Mouse (Mus musculus): ENCODE data around the gene Gga2. TPM values are rescaled to one million over a fixed set of nuclear protein-coding genes. Genes with fewer than 3 reads are reported as not detected.

Gga2 gene
- 87.9 and 107 TPM in 2 replicates for polyA plus RNA-seq (2015; fragmentation: Nextera tagmentation; extraction: Ambion mirVana)

GRCm38 (mm10) chr7:122020667-122021354 lies at the start of gene Gga2:
Gene Gga2 (minus strand): TSS chr7:122021222.
- no peaks in the 10 kb centered on the region for H3K27me3 ChIP-seq (replicated peaks)
- H3K36me3 ChIP-seq, result no peaks in the 10 kb centered on the region
- peak within 1 kb of the TSS; percentile 85 for H3K27ac ChIP-seq
- ATAC-seq (ENCODE audit: insufficient read depth, low FRiP score, low read depth), result peak; percentile 75
- peak within 1 kb of the TSS; percentile 67 for H3K4me2 ChIP-seq
- H3K9me3 ChIP-seq, result no peaks in the 10 kb centered on the region
- peaks cover 31% of the 10 kb centered on the region for H3K4me1 ChIP-seq
- H3K9ac ChIP-seq, result peak within 1 kb of the TSS; percentile 69
- under 1% methylated on average over 50 of the region's 50 CpGs for WGBS
- H3K4me3 ChIP-seq (replicated peaks), result peak within 1 kb of the TSS; percentile 80

DNA sequence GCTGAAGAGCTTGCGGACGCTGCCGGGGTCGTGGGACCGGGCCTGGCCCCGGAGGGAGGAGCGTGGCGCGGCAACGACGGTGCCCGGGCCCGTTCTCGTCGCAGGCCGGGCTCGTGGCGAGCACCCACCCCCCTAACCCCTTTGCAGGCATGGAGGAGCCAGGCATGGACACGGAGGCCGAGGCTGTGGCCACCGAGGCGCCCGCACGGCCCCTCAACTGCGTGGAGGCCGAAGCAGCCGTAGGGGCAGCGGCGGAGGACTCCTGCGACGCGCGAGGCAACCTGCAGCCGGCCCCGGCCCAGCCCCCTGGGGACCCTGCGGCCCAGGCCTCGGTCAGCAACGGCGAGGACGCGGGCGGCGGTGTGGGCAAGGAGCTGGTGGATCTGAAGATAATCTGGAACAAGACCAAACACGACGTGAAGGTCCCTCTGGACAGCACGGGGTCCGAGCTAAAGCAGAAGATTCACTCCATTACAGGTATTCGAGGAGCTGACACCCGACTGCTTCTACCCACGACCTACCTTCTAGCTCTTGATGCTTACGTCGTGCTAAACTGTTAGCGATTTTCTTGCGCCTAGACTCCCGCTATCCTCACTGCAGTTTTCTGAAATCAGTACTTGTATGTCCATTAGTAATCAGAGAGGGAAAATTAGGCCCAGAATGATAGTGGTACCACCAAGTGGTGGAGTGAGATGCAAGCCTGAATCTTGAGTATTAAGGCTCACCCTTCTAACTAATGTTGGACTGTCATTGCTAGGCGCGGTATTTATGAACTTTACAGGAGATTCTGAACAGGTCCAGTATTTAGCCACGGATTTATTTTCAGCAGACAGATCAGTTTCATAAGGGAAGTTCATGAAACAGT lies 46.7 kb upstream of the Gga2 start:
- ATAC-seq (ENCODE audit: insufficient read depth, low FRiP score, low read depth), result peak; percentile 0; the same call in 1 of the 2 replicates
- H3K9me3 ChIP-seq, result no peaks in the 10 kb centered on the region
- WGBS, result under 1% methylated on average over 53 of the region's 58 CpGs
- H3K27me3 ChIP-seq (replicated peaks), result no peaks in the 10 kb centered on the region
- peak overlapping the region; percentile 74 for H3K9ac ChIP-seq
- peak overlapping the region; percentile 97 for H3K27ac ChIP-seq
- H3K36me3 ChIP-seq, result peaks cover 20% of the 10 kb centered on the region
- peak overlapping the region; percentile 72 for H3K4me3 ChIP-seq (replicated peaks)
- H3K4me2 ChIP-seq, result peak overlapping the region; percentile 61
- peaks cover 16% of the 10 kb centered on the region for H3K4me1 ChIP-seq

- H3K9ac ChIP-seq, result peak within 1 kb of the TSS; percentile 74
- H3K9me3 ChIP-seq, result no peaks in the 10 kb centered on the region
- H3K4me3 ChIP-seq (replicated peaks), result peak within 1 kb of the TSS; percentile 72
- peaks cover 16% of the 10 kb centered on the region for H3K36me3 ChIP-seq
- under 1% methylated on average over 57 of the region's 60 CpGs for WGBS
- H3K4me2 ChIP-seq, result peak within 1 kb of the TSS; percentile 61
- H3K4me1 ChIP-seq, result peaks cover 16% of the 10 kb centered on the region
- H3K27ac ChIP-seq, result peak within 1 kb of the TSS; percentile 97
- ATAC-seq (ENCODE audit: insufficient read depth, low FRiP score, low read depth), result peak; percentile 98
- H3K27me3 ChIP-seq (replicated peaks), result no peaks in the 10 kb centered on the region
Observed at GRCm38 (mm10) chr7:122066945-122067516, 46.0 kb upstream of the Gga2 start, which contains the start of the genes Ubfd1 and Ears2. Gene Ubfd1 (plus strand): TSS chr7:122067175. Gene Ears2 (minus strand): TSS chr7:122067263.

DNA sequence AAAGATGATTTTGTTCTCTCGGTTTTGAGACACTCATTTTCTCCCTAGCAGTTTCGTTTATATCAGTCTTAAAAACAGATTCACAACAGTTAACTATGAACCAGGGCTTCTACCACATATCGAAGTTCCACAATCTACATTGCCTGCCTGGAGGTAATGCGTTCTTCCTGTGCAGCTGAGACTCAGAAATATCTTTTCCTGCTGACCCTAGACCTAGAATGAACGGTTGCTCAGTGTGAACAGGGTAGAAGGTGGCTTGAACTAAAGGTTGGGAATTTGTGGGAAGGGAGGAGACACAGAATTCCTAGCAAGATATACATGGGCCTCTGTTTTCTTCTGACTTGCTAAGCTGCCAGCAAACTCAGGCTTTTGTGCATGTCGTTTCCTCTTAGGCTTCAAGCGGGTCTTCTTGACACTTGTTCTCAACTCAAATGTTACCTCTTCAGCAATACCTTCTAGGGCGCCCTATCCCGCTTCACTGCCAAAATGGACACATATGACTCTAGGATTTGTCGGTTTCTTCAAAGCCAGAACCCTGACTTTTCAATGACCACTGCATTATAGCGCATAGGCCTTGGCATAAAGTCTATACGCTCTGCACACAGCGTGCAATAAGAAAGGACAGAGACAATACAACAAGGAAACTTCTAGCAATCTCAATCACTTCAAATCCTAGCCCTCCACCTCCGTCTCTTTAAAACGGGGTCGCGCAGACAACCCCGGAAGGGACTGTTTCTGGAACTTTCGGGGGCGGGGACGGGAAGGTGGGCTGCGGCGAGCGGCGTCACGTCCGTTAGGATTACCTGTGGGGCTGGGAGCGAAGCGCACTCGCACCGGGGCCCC lies 45.3 kb upstream of the Gga2 start:
- H3K27me3 ChIP-seq (replicated peaks), result no peaks in the 10 kb centered on the region
- 12% methylated on average over 31 of the region's 31 CpGs for WGBS
- H3K4me1 ChIP-seq, result peaks cover 16% of the 10 kb centered on the region
- no peak; the same call in 1 of the 2 replicates for ATAC-seq (ENCODE audit: insufficient read depth, low FRiP score, low read depth)
- H3K4me2 ChIP-seq, result peak overlapping the region; percentile 61
- H3K36me3 ChIP-seq, result peaks cover 9% of the 10 kb centered on the region; the same call in 1 of the 2 replicates
- H3K9ac ChIP-seq, result peak overlapping the region; percentile 74; the same call in 1 of the 2 replicates
- peak overlapping the region; percentile 97 for H3K27ac ChIP-seq
- H3K9me3 ChIP-seq, result no peaks in the 10 kb centered on the region
- H3K4me3 ChIP-seq (replicated peaks), result peak overlapping the region; percentile 72

DNA sequence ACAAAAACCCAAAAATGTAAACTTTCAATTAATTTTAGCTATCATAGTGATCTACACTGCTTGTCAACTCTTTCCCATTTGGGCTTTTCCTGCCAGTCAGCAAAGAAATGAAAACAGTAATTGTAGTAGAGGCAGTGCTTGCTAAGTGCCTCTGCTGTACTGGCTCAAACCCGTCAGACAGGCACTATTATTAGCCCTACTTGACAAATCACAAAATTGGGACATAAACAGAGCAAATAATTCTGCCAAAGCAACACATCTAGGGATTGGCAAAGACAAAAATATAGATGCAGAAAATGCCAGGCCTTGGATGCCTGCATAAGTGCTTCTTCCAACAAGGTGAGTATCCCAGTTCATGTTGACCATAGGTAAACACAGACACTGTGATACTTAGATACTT lies 44.6 kb upstream of the Gga2 start:
- Histone ChIP-seq H3K4me2 (peak overlapping the region; percentile 61), H3K27me3 (replicated peaks) (no peaks in the 10 kb centered on the region), H3K9ac (no peak overlapping the region), H3K36me3 (peaks cover 9% of the 10 kb centered on the region; the same call in 1 of the 2 replicates), H3K4me1 (peaks cover 16% of the 10 kb centered on the region), H3K4me3 (replicated peaks) (peak overlapping the region; percentile 72), H3K27ac (peak overlapping the region; percentile 6; the same call in 1 of the 2 replicates), H3K9me3 (no peaks in the 10 kb centered on the region)
- ATAC-seq (ENCODE audit: insufficient read depth, low FRiP score, low read depth), result no peak
- 51% methylated on average over 1 of the region's 1 CpGs for WGBS

GRCm38 (mm10) chr7:122056633-122057032 lies 35.6 kb upstream of the Gga2 start:
- H3K4me3 ChIP-seq (replicated peaks), result no peak overlapping the region
- no peak overlapping the region for H3K27ac ChIP-seq
- H3K4me1 ChIP-seq, result no peaks in the 10 kb centered on the region
- no peak overlapping the region for H3K9ac ChIP-seq
- H3K4me2 ChIP-seq, result no peak overlapping the region
- H3K27me3 ChIP-seq (replicated peaks), result no peaks in the 10 kb centered on the region
- ATAC-seq (ENCODE audit: insufficient read depth, low FRiP score, low read depth), result no peak
- WGBS, result 86% methylated on average over 5 of the region's 5 CpGs
- H3K9me3 ChIP-seq, result no peaks in the 10 kb centered on the region
- H3K36me3 ChIP-seq, result peaks cover 18% of the 10 kb centered on the region; the same call in 1 of the 2 replicates

- Histone ChIP-seq H3K4me1 (no peaks in the 10 kb centered on the region), H3K27ac (peak overlapping the region; percentile 31; the same call in 1 of the 2 replicates), H3K4me3 (replicated peaks) (no peak overlapping the region), H3K36me3 (peaks cover 11% of the 10 kb centered on the region), H3K9ac (no peak overlapping the region), H3K4me2 (no peak overlapping the region), H3K27me3 (replicated peaks) (no peaks in the 10 kb centered on the region), H3K9me3 (no peaks in the 10 kb centered on the region)
- 80% methylated on average over 1 of the region's 1 CpGs for WGBS
- ATAC-seq (ENCODE audit: insufficient read depth, low FRiP score, low read depth), result no peak
Observed at GRCm38 (mm10) chr7:122050834-122051233, 29.8 kb upstream of the Gga2 start.

DNA sequence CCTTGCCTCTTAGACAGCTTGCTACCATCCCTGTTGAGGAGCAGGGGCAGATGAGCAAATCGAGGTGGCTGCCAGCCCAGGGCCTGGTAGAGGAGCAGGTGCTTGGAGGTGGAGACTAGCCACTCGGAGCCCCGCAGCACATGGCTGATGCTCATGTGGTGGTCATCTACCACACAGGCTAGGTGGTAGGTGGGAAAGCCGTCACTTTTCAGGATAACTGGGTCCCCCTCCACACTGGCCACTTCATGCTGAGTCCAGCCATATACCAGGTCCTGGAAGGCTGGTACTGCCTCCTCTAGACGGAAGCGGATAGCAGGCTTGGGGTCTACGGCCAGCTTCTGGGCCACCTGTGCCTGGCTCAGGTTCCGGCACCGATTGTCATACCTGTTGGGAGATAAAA lies 27.2 kb upstream of the Gga2 start:
- Histone ChIP-seq H3K4me1 (no peaks in the 10 kb centered on the region), H3K4me3 (replicated peaks) (no peak overlapping the region), H3K9ac (no peak overlapping the region), H3K4me2 (no peak overlapping the region), H3K27me3 (replicated peaks) (no peaks in the 10 kb centered on the region), H3K9me3 (no peaks in the 10 kb centered on the region), H3K36me3 (peaks cover 8% of the 10 kb centered on the region), H3K27ac (no peak overlapping the region)
- 92% methylated on average over 9 of the region's 9 CpGs for WGBS
- ATAC-seq (ENCODE audit: insufficient read depth, low FRiP score, low read depth), result no peak

- H3K27me3 ChIP-seq (replicated peaks), result no peaks in the 10 kb centered on the region
- H3K9ac ChIP-seq, result no peak overlapping the region
- no peak overlapping the region for H3K4me2 ChIP-seq
- H3K4me3 ChIP-seq (replicated peaks), result no peak overlapping the region
- H3K27ac ChIP-seq, result 0 out of 2 replicates have a peak overlapping the region, but pooled peaks have one; percentile 3
- ATAC-seq (ENCODE audit: insufficient read depth, low FRiP score, low read depth), result no peak
- H3K36me3 ChIP-seq, result peaks cover 8% of the 10 kb centered on the region
- H3K9me3 ChIP-seq, result no peaks in the 10 kb centered on the region
- 69% methylated on average over 2 of the region's 2 CpGs for WGBS
- no peaks in the 10 kb centered on the region for H3K4me1 ChIP-seq
Observed at GRCm38 (mm10) chr7:122046813-122047212, 25.8 kb upstream of the Gga2 start.

GRCm38 (mm10) chr7:122045711-122046110 lies 24.7 kb upstream of the Gga2 start:
- H3K4me1 ChIP-seq, result no peaks in the 10 kb centered on the region
- no peak overlapping the region for H3K9ac ChIP-seq
- H3K4me2 ChIP-seq, result no peak overlapping the region
- WGBS, result 80% methylated on average over 1 of the region's 1 CpGs
- H3K36me3 ChIP-seq, result peaks cover 8% of the 10 kb centered on the region; the same call in 1 of the 2 replicates
- ATAC-seq (ENCODE audit: insufficient read depth, low FRiP score, low read depth), result no peak
- no peak overlapping the region for H3K4me3 ChIP-seq (replicated peaks)
- no peaks in the 10 kb centered on the region for H3K27me3 ChIP-seq (replicated peaks)
- no peaks in the 10 kb centered on the region for H3K9me3 ChIP-seq
- H3K27ac ChIP-seq, result peak overlapping the region; percentile 45; the same call in 1 of the 2 replicates

- Histone ChIP-seq H3K9ac (no peak overlapping the region), H3K9me3 (no peaks in the 10 kb centered on the region), H3K4me1 (no peaks in the 10 kb centered on the region), H3K4me2 (no peak overlapping the region), H3K27ac (peak overlapping the region; percentile 45; the same call in 1 of the 2 replicates), H3K27me3 (replicated peaks) (no peaks in the 10 kb centered on the region), H3K36me3 (peaks cover 8% of the 10 kb centered on the region; the same call in 1 of the 2 replicates), H3K4me3 (replicated peaks) (no peak overlapping the region)
- 72% methylated on average over 4 of the region's 4 CpGs for WGBS
- ATAC-seq (ENCODE audit: insufficient read depth, low FRiP score, low read depth), result peak; percentile 37; the same call in 1 of the 2 replicates
Observed at GRCm38 (mm10) chr7:122045181-122045634, 24.2 kb upstream of the Gga2 start.

Measured in stomach, embryonic 15.5 days (tissue).